Mouse (Mus musculus) limb, embryonic 10.5 days (tissue): ENCODE data around the gene Xrcc5. TPM values are rescaled to one million over a fixed set of nuclear protein-coding genes. Genes with fewer than 3 reads are reported as not detected.

Source experiments
- DNase-seq: peaks from one replicate; pipeline ENCODE4 v3.0.0-alpha.2; 2017; ENCODE audit warnings: low spot score
- H3K27ac ChIP-seq: fragments of 300-500 bp; sonication (generic); 2 replicates; pipeline ENCODE4 v1.5.1; 2016; ENCODE audit warnings: mild to moderate bottlenecking
- H3K27me3 ChIP-seq: fragments of 300-500 bp; sonication (generic); 2 replicates; pipeline ENCODE4 v1.6.1; 2016; ENCODE audit warnings: low read depth, mild to moderate bottlenecking; ENCODE audit not compliant: poor library complexity, severe bottlenecking
- H3K36me3 ChIP-seq: fragments of 300-500 bp; sonication (generic); 2 replicates; pipeline ENCODE4 v1.6.1; 2016; ENCODE audit warnings: mild to moderate bottlenecking, moderate library complexity
- H3K4me1 ChIP-seq: fragments of 300-500 bp; sonication (generic); 2 replicates; pipeline ENCODE4 v1.6.1; 2016
- H3K4me3 ChIP-seq: fragments of 300-500 bp; sonication (generic); 2 replicates; pipeline ENCODE4 v1.5.1; 2016; ENCODE audit warnings: mild to moderate bottlenecking, moderate library complexity
- H3K9me3 ChIP-seq: fragments of 300-500 bp; sonication (generic); replicated peaks from 2 replicates; pipeline ENCODE4 v1.6.1; 2016; ENCODE audit warnings: mild to moderate bottlenecking
- WGBS: fragments of 180-500 bp; shearing (Covaris S2); methylation state at CpG from one replicate; pipeline ENCODE4 v1.1.7; 2016; 5-methylcytosine and 5-hydroxymethylcytosine counted together
- polyA plus RNA-seq: library from polyadenylated mRNA; unstranded; fragments of >200 nt; fragmentation: Nextera tagmentation; extraction: Ambion mirVana; gene quantifications from 2 replicates; pipeline ENCODE4 v1.2.1, GENCODE M21; 2016

The Xrcc5 gene
- 52.9 and 69.5 TPM in 2 replicates for polyA plus RNA-seq

GRCm38 (mm10) chr1:72307317-72307798 lies at the start of gene Xrcc5:
TSS of gene Xrcc5 (plus strand) at chr1:72307421.
- Histone ChIP-seq H3K27ac (peak within 1 kb of the TSS; percentile 95), H3K4me1 (peaks cover 28% of the 10 kb centered on the region), H3K4me3 (peak within 1 kb of the TSS; percentile 65), H3K9me3 (no peaks in the 10 kb centered on the region), H3K27me3 (no peaks in the 10 kb centered on the region), H3K36me3 (peaks cover 18% of the 10 kb centered on the region)
- WGBS: 1% methylated on average over 21 of the region's 21 CpGs
- peak; percentile 92 for DNase-seq

DNA sequence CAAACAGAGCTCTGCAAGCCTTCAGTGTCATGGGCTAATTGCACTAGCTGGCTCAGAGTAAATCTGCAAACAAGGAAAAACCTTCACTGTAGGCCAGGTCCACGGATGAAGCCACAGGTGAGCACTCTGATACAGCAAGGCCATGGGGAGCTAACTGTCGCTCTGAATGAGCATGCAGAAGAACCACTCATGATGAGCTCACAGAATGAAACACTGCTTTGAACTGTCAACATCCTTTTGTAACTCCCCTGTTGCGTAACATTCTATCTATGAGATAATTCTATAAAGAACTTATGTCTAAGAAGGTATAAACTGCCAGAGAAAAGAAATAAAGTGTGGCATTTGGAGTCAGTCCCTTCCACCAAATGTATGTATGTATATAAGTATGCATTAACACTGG lies 44.1 kb upstream of the Xrcc5 start:
- no peak overlapping the region for H3K27ac ChIP-seq
- no peak for DNase-seq
- H3K4me1 ChIP-seq: no peaks in the 10 kb centered on the region
- H3K4me3 ChIP-seq: no peak overlapping the region
- 97% methylated on average over 3 of the region's 3 CpGs for WGBS
- peaks cover 27% of the 10 kb centered on the region for H3K36me3 ChIP-seq
- no peaks in the 10 kb centered on the region for H3K9me3 ChIP-seq
- H3K27me3 ChIP-seq: no peaks in the 10 kb centered on the region

DNA sequence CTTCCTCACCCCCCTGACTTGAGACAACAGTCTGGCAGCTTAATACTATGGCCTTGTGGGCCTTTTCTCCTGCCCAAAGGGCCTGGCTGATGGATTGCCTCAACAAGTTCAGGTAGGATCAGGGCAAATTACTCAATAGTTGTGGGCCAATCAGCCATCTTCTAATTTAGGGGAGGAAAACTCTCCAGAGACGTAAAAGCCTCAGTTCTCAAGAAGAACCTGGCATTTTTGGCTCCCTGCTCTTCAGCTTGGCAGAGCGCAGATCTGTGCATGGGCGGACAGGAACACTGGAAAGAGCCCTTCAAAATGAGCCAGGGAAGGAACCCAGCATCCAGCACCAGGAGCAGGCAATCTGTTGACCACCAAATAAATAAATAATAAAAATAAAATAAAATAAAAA lies 29.1 kb upstream of the Xrcc5 start:
- H3K36me3 ChIP-seq: peaks cover 41% of the 10 kb centered on the region
- no peaks in the 10 kb centered on the region for H3K27me3 ChIP-seq
- H3K4me1 ChIP-seq: no peaks in the 10 kb centered on the region
- H3K9me3 ChIP-seq: no peaks in the 10 kb centered on the region
- no peak overlapping the region for H3K4me3 ChIP-seq
- WGBS: 96% methylated on average over 3 of the region's 3 CpGs
- DNase-seq: no peak
- no peak overlapping the region for H3K27ac ChIP-seq

DNA sequence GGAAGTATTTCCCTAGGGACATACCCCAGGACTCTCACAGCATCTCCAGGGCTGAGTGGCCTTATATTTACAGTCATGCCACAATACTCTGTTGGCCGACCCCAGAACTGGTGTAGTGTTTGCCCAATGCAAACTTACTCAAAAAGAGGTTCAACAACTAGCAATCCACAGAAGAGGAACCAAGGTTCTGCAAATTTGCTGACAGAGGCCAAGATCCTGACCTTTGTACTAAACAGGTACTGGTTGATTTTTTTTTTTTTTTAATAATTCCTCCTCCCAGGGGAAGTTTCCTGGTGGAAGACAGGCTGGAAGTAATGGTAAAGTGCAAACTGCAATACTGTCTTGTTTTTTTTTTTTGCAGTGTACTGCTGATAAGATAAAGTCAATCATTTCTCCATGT lies 24.6 kb upstream of the Xrcc5 start:
- Histone ChIP-seq H3K36me3 (no peaks in the 10 kb centered on the region), H3K9me3 (no peaks in the 10 kb centered on the region), H3K4me3 (no peak overlapping the region), H3K4me1 (peaks cover 18% of the 10 kb centered on the region), H3K27me3 (peaks cover 16% of the 10 kb centered on the region), H3K27ac (no peak overlapping the region)
- no peak for DNase-seq
- WGBS: 79% methylated on average over 1 of the region's 1 CpGs

DNA sequence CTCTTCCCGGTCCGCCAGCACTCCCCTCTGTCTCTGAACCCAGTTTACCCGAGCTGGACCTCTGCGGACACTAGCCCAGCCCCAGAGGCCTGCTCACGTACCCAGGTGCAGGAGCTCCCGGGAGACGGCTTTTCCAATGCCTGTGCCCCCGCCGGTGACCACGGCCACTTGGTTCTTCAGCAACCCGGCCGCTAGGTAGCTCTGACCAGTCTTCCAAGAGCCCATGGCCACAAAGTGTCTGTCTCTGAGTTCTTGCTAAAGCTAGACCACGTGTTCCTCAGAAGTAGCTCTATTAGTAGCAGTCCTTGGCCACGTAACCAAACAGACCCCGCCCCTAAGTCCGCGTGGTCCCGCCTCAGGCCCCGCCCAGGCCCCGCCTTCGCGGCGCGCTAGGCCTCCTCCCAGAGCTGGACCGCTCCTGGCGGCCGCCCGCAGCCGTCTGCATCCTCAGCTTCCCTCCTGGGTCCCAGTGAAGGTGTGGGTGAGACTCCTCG lies 23.2 kb upstream of the Xrcc5 start, which contains the start of the genes Pecr and Tmem169:
Gene Pecr (minus strand): TSS at position 323 of the 494 bp plus-strand sequence.
Gene Tmem169 (plus strand): TSS at position 378 of the 494 bp plus-strand sequence.
- H3K36me3 ChIP-seq: no peaks in the 10 kb centered on the region
- under 1% methylated on average over 30 of the region's 30 CpGs for WGBS

GRCm38 (mm10) chr1:72284539-72284938 lies 22.7 kb upstream of the Xrcc5 start:
- no peaks in the 10 kb centered on the region for H3K36me3 ChIP-seq
- peak; percentile 47 for DNase-seq
- no peaks in the 10 kb centered on the region for H3K9me3 ChIP-seq
- WGBS: 9% methylated on average over 5 of the region's 5 CpGs
- H3K27ac ChIP-seq: peak overlapping the region; percentile 88
- H3K4me3 ChIP-seq: peak overlapping the region; percentile 68
- H3K4me1 ChIP-seq: peaks cover 18% of the 10 kb centered on the region
- peaks cover 16% of the 10 kb centered on the region for H3K27me3 ChIP-seq

More for the DNA sequence above, 23.2 kb upstream of the Xrcc5 start, which contains the start of the genes Pecr and Tmem169:
- DNase-seq: peak; percentile 95
- Histone ChIP-seq H3K4me3 (peak within 1 kb of the TSS; percentile 68), H3K9me3 (no peaks in the 10 kb centered on the region), H3K27me3 (peaks cover 16% of the 10 kb centered on the region), H3K4me1 (peaks cover 18% of the 10 kb centered on the region), H3K27ac (peak within 1 kb of the TSS; percentile 88)

DNA sequence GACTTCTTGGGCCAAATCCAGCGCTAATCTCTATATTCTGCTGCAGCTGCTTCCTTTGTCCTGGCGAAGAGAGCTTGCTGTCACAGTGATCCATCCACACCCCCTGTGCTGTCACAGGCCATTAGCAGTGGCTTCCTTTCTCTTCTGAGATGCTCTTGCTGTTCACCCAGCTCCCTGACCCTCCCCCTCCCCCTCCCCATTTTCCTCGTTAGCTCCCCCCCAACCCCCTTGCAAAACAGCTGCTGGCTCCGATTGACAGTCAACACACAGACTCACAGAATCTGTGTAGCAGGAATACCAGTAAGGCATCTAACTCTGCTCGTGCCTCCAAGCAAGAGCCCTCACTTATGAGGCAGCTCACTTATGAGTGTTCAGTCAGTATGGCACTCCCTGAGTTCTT lies 20.3 kb upstream of the Xrcc5 start:
- WGBS: 46% methylated on average over 5 of the region's 5 CpGs
- Histone ChIP-seq H3K36me3 (no peaks in the 10 kb centered on the region), H3K9me3 (no peaks in the 10 kb centered on the region), H3K4me1 (peaks cover 18% of the 10 kb centered on the region), H3K27me3 (peaks cover 16% of the 10 kb centered on the region), H3K4me3 (no peak overlapping the region), H3K27ac (no peak overlapping the region)
- no peak for DNase-seq

DNA sequence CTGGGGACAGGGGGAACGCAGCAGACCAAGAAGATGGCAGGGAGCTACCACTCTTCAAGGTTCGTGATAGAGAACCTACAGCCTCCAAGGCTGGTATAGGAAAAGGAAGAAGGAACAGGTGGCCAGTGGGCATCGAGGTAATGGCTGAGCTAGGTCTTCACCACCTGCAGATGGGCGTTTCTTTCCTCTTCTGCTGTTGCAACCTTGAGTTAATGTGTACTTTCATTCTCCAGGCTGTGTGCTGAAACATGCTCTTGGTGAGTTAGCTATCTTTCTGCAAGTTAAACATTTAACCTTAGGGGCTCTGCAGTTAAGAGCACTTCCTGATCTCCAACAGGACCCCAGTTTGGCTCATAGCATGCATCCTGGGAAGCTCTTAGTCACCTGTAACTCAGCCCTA lies 19.3 kb upstream of the Xrcc5 start:
- no peaks in the 10 kb centered on the region for H3K9me3 ChIP-seq
- H3K36me3 ChIP-seq: no peaks in the 10 kb centered on the region
- WGBS: 92% methylated on average over 4 of the region's 4 CpGs
- H3K27me3 ChIP-seq: peaks cover 16% of the 10 kb centered on the region
- H3K4me3 ChIP-seq: no peak overlapping the region
- DNase-seq: no peak
- H3K4me1 ChIP-seq: peaks cover 18% of the 10 kb centered on the region
- no peak overlapping the region for H3K27ac ChIP-seq

DNA sequence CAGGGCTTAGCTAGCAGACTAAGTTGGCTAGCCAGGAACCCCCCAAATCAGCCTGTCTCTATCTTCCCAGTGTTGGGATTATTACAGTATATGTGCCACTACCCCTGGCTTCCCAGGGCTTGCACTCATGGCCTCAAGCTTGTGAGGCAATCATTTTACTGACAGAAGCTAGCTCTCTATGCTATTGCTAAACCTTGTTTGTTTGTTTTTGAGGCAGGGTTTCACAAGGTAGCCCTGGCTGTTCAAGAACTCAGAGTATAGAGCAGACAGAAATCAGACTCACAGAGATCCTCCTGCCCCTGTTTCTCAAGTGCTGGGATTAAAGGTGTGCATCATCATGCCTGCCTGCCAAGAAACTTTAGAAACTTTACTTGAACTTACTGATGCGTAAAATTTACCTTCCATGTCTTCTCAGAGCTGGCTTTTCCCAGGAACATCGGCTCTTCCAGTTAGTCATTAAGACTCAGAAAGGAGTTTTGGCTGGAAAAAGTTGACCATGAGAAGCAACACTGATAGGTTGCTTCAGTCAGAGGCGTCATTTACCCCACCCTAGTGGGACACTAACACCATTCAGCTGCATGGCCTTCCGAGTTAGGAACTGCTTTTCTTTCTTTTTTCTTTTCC lies 18.6 kb upstream of the Xrcc5 start:
- Histone ChIP-seq H3K27ac (no peak overlapping the region), H3K4me1 (peaks cover 18% of the 10 kb centered on the region), H3K27me3 (peaks cover 16% of the 10 kb centered on the region), H3K36me3 (no peaks in the 10 kb centered on the region), H3K9me3 (no peaks in the 10 kb centered on the region), H3K4me3 (no peak overlapping the region)
- no peak for DNase-seq
- WGBS: 93% methylated on average over 4 of the region's 4 CpGs

DNA sequence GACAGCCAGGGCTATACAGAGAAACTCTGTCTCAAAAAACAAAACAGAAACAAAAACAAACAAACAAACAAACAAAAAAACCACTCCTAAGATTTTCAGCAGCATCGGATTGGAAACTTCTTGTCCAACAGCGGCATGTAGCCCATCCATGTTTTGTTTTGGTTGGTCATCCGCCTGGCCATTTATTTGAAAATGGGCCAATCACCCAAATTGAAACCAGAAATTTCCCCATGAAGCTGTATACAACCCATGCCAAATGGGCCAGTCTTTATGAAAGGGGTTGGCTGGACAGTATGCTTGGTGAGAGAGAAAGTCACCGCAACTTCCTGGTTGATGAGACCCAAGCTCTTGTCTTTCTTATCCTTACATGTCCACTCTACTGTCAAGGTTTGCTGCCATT lies 16.3 kb upstream of the Xrcc5 start:
- H3K27me3 ChIP-seq: 0 out of 2 replicates have a peak, but pooled peaks cover 2% of the 10 kb centered on the region
- no peak for DNase-seq
- 97% methylated on average over 4 of the region's 4 CpGs for WGBS
- H3K4me3 ChIP-seq: no peak overlapping the region
- H3K4me1 ChIP-seq: peaks cover 8% of the 10 kb centered on the region
- no peak overlapping the region for H3K27ac ChIP-seq
- no peaks in the 10 kb centered on the region for H3K36me3 ChIP-seq
- no peaks in the 10 kb centered on the region for H3K9me3 ChIP-seq

GRCm38 (mm10) chr1:72291421-72291820 lies 15.8 kb upstream of the Xrcc5 start:
- WGBS: 95% methylated on average over 4 of the region's 4 CpGs
- H3K36me3 ChIP-seq: no peaks in the 10 kb centered on the region
- H3K27ac ChIP-seq: no peak overlapping the region
- DNase-seq: no peak
- H3K4me1 ChIP-seq: peaks cover 8% of the 10 kb centered on the region
- no peak overlapping the region for H3K4me3 ChIP-seq
- H3K27me3 ChIP-seq: no peaks in the 10 kb centered on the region
- H3K9me3 ChIP-seq: no peaks in the 10 kb centered on the region

DNA sequence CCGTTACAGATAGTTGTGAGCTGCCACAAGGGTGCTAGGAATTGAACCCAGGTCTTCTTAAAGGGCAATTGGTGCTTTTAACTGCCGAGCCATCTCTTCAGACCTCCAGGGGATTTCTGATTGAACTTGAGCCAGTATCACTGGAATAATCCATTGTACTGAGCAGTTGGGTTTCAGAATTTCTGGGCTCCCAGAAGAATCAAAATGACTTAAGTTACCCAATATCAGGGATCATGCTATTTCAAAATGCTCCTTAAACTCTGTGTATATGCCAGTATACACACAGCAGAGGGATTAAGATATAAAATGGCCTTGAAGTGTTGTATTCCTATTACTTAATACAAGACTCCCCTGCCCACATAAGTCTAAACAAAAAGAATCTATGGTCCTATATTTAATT lies 15.3 kb upstream of the Xrcc5 start:
- Histone ChIP-seq H3K4me1 (peaks cover 3% of the 10 kb centered on the region), H3K27me3 (no peaks in the 10 kb centered on the region), H3K4me3 (no peak overlapping the region), H3K9me3 (no peaks in the 10 kb centered on the region), H3K27ac (no peak overlapping the region), H3K36me3 (no peaks in the 10 kb centered on the region)
- DNase-seq: no peak
- 88% methylated on average over 2 of the region's 2 CpGs for WGBS

DNA sequence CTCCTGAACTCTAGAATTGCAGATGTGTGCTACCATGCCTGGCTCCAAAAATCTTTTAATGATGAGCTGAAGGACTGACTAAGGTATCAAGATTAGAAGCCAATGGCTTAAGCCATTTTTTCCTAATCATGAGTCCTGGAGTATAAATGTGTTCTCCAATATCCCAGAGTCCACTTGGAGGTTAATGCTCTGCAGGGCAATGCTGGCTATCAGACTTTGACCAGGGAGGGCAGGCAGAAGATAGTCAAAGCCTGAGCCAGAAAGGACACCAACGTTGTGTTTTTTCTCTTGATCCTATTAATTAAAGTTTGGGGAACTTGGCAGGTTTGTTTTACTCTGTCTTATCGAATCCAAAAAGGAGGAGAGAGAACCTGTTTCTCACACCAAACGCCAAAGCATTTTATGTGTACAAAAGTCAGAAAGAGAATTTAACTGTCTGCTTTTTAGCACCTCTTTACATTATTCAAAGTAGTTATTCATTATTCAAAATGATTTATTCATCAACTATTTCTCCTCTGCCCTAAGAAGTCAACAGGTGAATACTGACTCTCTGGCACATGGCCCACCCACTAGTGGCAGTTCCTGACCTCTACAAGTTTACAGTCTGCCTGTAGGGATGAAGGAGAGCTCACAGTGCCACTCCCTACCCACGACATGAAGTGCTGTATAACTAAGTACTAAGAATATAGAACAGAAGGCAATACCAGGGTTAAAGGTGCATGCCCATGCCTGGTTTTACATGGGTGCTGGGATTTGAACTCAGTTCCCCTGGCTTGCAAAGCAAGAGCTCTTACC lies 13.2 kb upstream of the Xrcc5 start:
- no peaks in the 10 kb centered on the region for H3K9me3 ChIP-seq
- DNase-seq: no peak
- whole genome bisulfite sequencing: 73% methylated on average over 4 of the region's 4 CpGs
- H3K36me3 ChIP-seq: no peaks in the 10 kb centered on the region
- H3K4me1 ChIP-seq: no peaks in the 10 kb centered on the region
- no peak overlapping the region for H3K27ac ChIP-seq
- H3K27me3 ChIP-seq: no peaks in the 10 kb centered on the region
- H3K4me3 ChIP-seq: no peak overlapping the region
